Mouse (Mus musculus) splenic B cell, adult 2 months (primary cell): ENCODE results near the gene Liph.

ENCODE experiments used
- DNase-seq: peaks from one replicate; pipeline ENCODE4 v3.0.0-alpha.2; 2011; ENCODE audit warnings: low read depth, low spot score
- H3K27me3 ChIP-seq: 2 replicates; pipeline ENCODE4 v1.6.1; 2012; ENCODE audit warnings: mild to moderate bottlenecking, low read length, moderate library complexity, mixed read lengths; ENCODE audit not compliant: control insufficient read depth, poor library complexity, insufficient read depth, severe bottlenecking
- H3K36me3 ChIP-seq: 2 replicates; pipeline ENCODE4 v1.6.1; 2012; ENCODE audit warnings: mild to moderate bottlenecking, low read length, moderate library complexity, mixed read lengths; ENCODE audit not compliant: control insufficient read depth, poor library complexity, insufficient read depth, severe bottlenecking

The Liph gene

DNA sequence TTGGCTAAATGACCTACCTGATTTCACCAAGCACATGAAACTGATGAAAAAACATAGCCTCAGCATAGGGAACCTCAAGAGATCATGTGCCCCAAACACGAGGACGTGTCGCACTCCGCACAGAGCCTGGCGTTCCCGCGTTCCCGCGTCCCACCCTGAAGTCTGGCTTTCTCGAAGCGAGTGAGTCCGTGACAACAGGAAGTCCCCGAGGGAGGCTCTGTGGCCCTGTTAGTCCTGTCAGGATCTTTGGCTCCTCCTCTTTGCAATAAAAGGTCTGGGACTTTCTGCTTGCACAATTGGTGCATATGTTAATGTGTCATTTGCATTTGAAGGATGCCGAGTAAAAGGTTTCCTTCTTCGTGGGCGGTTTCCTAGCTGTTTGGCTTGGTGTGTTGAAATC lies at the start of gene Liph:
TSS of gene Liph (minus strand) at position 360 of the 400 bp plus-strand sequence.
- H3K27me3 ChIP-seq, result no peaks in the 10 kb centered on the region
- DNase-seq, result peak; percentile 31
- no peaks in the 10 kb centered on the region for H3K36me3 ChIP-seq

DNA sequence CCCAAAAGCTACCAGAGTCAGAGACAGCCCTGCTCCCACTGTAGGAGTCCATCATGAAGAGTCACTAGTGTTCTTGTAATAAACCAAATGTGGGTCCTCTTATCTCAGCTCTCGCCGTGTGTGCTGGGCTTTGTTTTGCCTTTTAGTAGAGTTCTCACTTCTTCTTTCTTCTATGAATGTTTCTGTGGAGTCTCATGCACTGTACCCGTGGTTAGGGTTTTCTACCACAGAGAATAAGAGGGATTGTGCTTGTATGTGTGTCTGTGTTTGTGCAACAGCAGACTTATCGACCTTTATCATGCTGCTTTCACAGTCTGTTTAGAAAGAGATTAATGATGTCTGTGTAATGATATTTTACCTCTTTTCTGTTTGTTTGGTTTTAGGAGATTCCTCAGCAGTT lies 48.4 kb upstream of the Liph start:
- Histone ChIP-seq H3K36me3 (peaks cover 13% of the 10 kb centered on the region), H3K27me3 (no peaks in the 10 kb centered on the region)
- DNase-seq, result no peak

- DNase-seq, result no peak
- Histone ChIP-seq H3K36me3 (peaks cover 14% of the 10 kb centered on the region), H3K27me3 (no peaks in the 10 kb centered on the region)
These were observed 44.5 kb upstream of the Liph start for GRCm38 (mm10) chr16:22039978-22040377.

GRCm38 (mm10) chr16:22038554-22038953 lies 43.1 kb upstream of the Liph start:
- H3K36me3 ChIP-seq, result peaks cover 10% of the 10 kb centered on the region
- H3K27me3 ChIP-seq, result no peaks in the 10 kb centered on the region
- no peak for DNase-seq

- DNase-seq, result no peak
- peaks cover 22% of the 10 kb centered on the region for H3K36me3 ChIP-seq
- no peaks in the 10 kb centered on the region for H3K27me3 ChIP-seq
These were observed 32.0 kb upstream of the Liph start for GRCm38 (mm10) chr16:22027474-22027873.

DNA sequence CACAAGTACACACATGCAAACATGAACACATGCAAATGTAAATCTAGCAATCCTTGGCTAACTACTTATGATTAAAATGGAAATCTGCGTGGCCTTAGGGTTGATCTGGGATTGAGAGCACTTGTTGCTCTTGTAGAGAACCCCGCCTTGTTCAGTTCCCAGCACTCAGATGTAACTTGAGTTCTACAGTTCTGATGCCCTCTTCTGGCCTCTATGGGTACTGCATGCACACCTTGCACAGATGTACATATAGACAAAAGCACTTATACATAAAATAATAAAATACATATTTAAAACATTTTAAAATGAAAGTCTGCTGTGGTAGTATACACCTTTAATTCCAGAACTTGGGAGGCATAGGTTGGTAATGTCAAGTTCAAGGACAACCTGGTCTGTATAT lies 26.7 kb upstream of the Liph start:
- Histone ChIP-seq H3K36me3 (peaks cover 15% of the 10 kb centered on the region), H3K27me3 (no peaks in the 10 kb centered on the region)
- DNase-seq, result peak; percentile 64

DNA sequence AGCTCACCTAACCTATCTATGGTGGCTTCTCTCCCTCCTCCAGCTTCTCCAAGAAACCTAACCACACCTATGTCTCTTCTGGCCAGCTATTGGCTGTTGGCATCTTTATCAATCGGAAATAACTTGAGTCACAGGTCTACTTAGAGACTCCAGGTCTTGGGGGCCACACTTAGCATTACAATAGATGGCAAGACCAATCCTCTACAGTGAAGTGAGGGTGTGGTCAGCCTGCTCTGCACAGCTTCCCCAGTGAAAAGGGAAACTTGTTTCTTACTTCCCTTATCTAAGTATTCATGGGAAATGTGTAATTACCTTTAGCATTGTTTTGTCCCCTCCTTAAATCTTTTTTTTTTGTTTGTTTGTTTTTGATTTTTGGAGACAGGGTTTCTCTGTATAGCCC lies 20.1 kb upstream of the Liph start:
- Histone ChIP-seq H3K36me3 (peaks cover 10% of the 10 kb centered on the region), H3K27me3 (no peaks in the 10 kb centered on the region)
- no peak for DNase-seq

DNA sequence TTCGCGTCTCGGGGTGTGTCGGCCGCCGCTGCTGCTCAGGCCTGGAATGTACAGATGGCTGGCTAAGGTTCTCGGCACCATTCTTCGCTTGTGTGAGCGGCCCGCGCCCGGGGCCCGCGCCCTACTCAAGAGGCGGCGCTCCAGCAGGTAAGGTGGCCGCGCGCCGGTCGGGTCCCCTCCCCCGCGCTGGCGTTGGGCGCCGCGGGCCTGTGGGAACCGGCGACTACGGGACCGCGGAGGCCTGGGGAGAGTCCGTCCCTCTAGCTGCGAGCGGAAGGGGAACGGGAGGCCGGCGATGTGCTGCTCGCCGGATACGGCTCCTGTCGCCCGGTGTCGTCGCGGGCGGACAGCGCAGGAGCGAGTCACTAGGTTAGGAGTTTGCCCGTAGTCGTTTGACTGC lies 14.1 kb upstream of the Liph start:
- H3K36me3 ChIP-seq, result peaks cover 2% of the 10 kb centered on the region; the same call in 1 of the 2 replicates
- DNase-seq, result peak; percentile 62
- H3K27me3 ChIP-seq, result no peaks in the 10 kb centered on the region

- Histone ChIP-seq H3K36me3 (peaks cover 2% of the 10 kb centered on the region; the same call in 1 of the 2 replicates), H3K27me3 (no peaks in the 10 kb centered on the region)
- peak; percentile 100 for DNase-seq
These were observed 13.7 kb upstream of the Liph start, which contains the start of gene Senp2 for GRCm38 (mm10) chr16:22009099-22009584. Gene Senp2, plus strand, starts transcription at chr16:22009484.

DNA sequence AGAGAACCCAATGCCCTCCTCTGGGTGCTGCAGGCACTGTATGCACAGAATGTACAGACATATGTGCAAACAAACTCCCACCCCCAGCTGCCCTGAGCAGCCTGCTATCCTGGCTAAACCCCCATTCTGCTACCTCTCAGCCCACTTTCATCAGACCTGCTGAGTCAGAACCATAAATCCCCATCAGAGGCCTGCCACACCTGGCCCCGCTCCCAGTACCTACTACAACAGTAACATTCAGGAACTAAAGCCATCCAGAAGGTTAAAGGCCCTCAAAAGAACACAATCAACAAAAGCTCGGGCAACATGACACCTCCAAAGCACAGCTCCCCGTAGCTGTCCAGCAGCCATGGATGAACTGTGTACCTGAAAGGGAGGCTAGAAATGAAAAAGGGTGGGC lies 6.1 kb upstream of the Liph start:
- H3K27me3 ChIP-seq, result no peaks in the 10 kb centered on the region
- no peak for DNase-seq
- H3K36me3 ChIP-seq, result no peaks in the 10 kb centered on the region

DNA sequence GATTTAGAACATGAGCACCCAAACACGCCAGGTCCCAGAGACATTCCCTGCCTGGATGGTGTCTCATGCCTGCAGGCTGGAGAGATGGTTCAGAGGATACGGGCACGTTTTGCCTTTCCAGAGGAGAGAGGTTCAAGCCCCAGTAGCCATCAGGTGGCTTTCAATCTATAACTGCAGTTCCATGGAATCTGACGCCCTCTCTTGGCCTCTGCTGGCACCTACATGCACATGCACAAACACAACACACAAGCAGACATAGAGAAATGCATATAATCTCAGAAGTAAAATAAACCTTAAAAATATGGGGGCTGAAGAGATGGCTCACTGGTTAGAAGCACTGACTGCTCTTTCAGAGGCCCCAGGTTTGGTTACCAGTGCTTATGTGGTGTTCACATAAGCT lies 5.7 kb upstream of the Liph start:
- Histone ChIP-seq H3K36me3 (no peaks in the 10 kb centered on the region), H3K27me3 (no peaks in the 10 kb centered on the region)
- DNase-seq, result no peak

- Histone ChIP-seq H3K27me3 (no peaks in the 10 kb centered on the region), H3K36me3 (no peaks in the 10 kb centered on the region)
- no peak for DNase-seq
These were observed 4.7 kb upstream of the Liph start for GRCm38 (mm10) chr16:21999941-22000690.

- no peaks in the 10 kb centered on the region for H3K27me3 ChIP-seq
- H3K36me3 ChIP-seq, result no peaks in the 10 kb centered on the region
- no peak for DNase-seq
These were observed 2.6 kb upstream of the Liph start for GRCm38 (mm10) chr16:21998061-21998460.

DNA sequence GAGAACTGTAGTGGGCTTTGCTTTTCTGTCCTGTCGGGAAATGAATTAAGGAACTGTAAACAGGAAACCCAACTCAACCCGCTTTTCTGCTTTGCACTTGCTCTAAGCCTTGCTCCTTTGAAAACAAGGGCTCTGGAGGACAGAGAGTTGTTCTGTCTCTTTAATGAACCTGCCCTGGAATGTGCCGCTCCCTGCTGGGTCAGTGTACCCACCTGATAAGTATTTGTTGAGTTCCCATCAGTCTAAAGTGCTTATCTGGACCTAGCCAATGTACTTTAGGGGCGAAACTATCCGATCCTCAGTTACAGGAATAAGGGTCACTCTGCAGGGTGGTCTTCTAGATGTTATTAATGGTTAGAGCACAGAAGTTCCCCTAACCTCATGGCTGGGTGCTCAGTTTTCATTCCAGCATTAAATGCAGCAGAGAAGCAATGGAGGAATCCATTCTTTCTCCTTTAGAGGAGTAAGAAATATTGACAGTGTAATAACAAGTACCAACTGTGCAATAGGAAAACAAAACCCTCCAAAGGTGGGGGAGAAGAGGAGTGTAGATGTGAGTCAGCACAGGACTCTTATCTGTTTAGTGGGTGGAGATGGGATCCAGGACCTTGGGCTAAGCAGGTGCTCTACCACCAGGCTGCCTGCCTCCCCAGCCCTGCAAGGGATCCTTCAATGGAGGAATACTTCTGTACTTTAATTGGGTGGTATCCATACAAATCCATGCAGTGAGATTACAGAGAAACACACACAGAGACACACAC lies 1.6 kb upstream of the Liph start:
- Histone ChIP-seq H3K27me3 (no peaks in the 10 kb centered on the region), H3K36me3 (no peaks in the 10 kb centered on the region)
- DNase-seq, result no peak

GRCm38 (mm10) chr16:21996402-21996801 lies 939 bp upstream of the Liph start:
- H3K27me3 ChIP-seq, result no peaks in the 10 kb centered on the region
- no peaks in the 10 kb centered on the region for H3K36me3 ChIP-seq
- no peak for DNase-seq
